Mouse (Mus musculus): ENCODE results near the gene Dnaic1. TPM values are rescaled to one million over a fixed set of nuclear protein-coding genes. Genes with fewer than 3 reads are reported as not detected.

Gene Dnaic1
- polyA plus RNA-seq, 1 experiment from 2014 or later: 1.0 TPM

- Histone ChIP-seq H3K9me3 (no peaks in the 10 kb centered on the region), H3K4me1 (replicated peaks) (peaks cover 62% of the 10 kb centered on the region), H3K36me3 (peaks cover 11% of the 10 kb centered on the region), H3K4me3 (peak overlapping the region; percentile 73), H3K27me3 (no peaks in the 10 kb centered on the region), H3K27ac (replicated peaks) (no peak overlapping the region), H3K9ac (peak overlapping the region; percentile 95), H3K4me2 (peak overlapping the region; percentile 69)
- ATAC-seq (ENCODE audit: low read depth): no peak
- 89% methylated on average over 10 of the region's 10 CpGs for WGBS
These were observed 68.7 kb downstream of the Dnaic1 start for GRCm38 (mm10) chr4:41638186-41638731.

GRCm38 (mm10) chr4:41638828-41639213 lies 69.2 kb downstream of the Dnaic1 start:
- peak overlapping the region; percentile 73 for H3K4me3 ChIP-seq
- no peak for ATAC-seq (ENCODE audit: low read depth)
- peaks cover 11% of the 10 kb centered on the region for H3K36me3 ChIP-seq
- peak overlapping the region; percentile 93 for H3K27ac ChIP-seq (replicated peaks)
- 78% methylated on average over 6 of the region's 6 CpGs for WGBS
- H3K9ac ChIP-seq: peak overlapping the region; percentile 95
- H3K9me3 ChIP-seq: no peaks in the 10 kb centered on the region
- H3K4me1 ChIP-seq (replicated peaks): peaks cover 62% of the 10 kb centered on the region
- H3K27me3 ChIP-seq: no peaks in the 10 kb centered on the region
- H3K4me2 ChIP-seq: peak overlapping the region; percentile 69

- Histone ChIP-seq H3K9me3 (no peaks in the 10 kb centered on the region), H3K27me3 (no peaks in the 10 kb centered on the region), H3K9ac (peak overlapping the region; percentile 95), H3K27ac (replicated peaks) (peak overlapping the region; percentile 93), H3K4me1 (replicated peaks) (peaks cover 62% of the 10 kb centered on the region), H3K4me3 (peak overlapping the region; percentile 73), H3K4me2 (peak overlapping the region; percentile 69), H3K36me3 (peaks cover 11% of the 10 kb centered on the region)
- 4% methylated on average over 10 of the region's 10 CpGs for WGBS
- ATAC-seq (ENCODE audit: low read depth): peak; percentile 21
These were observed 69.8 kb downstream of the Dnaic1 start for GRCm38 (mm10) chr4:41639214-41639841.

GRCm38 (mm10) chr4:41639913-41640507 lies 70.4 kb downstream of the Dnaic1 start, which contains the start of gene Enho:
Gene Enho (minus strand): TSS chr4:41640324.
- WGBS: 0% methylated on average over 53 of the region's 74 CpGs
- peak; percentile 88 for ATAC-seq (ENCODE audit: low read depth)

GRCm38 (mm10) chr4:41641199-41641822 lies 71.7 kb downstream of the Dnaic1 start:
- Histone ChIP-seq H3K4me2 (no peak overlapping the region), H3K27me3 (no peaks in the 10 kb centered on the region), H3K9me3 (no peaks in the 10 kb centered on the region), H3K27ac (replicated peaks) (0 out of 2 replicates have a peak overlapping the region, but pooled peaks have one; percentile 42), H3K36me3 (peaks cover 11% of the 10 kb centered on the region), H3K9ac (no peak overlapping the region), H3K4me3 (no peak overlapping the region), H3K4me1 (replicated peaks) (peaks cover 48% of the 10 kb centered on the region)
- no peak for ATAC-seq (ENCODE audit: low read depth)
- 65% methylated on average over 6 of the region's 6 CpGs for WGBS

More at GRCm38 (mm10) chr4:41639913-41640507, 70.4 kb downstream of the Dnaic1 start, which contains the start of gene Enho:
- Histone ChIP-seq H3K9ac (peak within 1 kb of the TSS; percentile 95), H3K9me3 (no peaks in the 10 kb centered on the region), H3K27ac (replicated peaks) (peak within 1 kb of the TSS; percentile 93), H3K36me3 (peaks cover 11% of the 10 kb centered on the region), H3K4me2 (peak within 1 kb of the TSS; percentile 69), H3K4me3 (peak within 1 kb of the TSS; percentile 73), H3K27me3 (no peaks in the 10 kb centered on the region), H3K4me1 (replicated peaks) (peaks cover 61% of the 10 kb centered on the region)

- Histone ChIP-seq H3K27ac (replicated peaks) (no peak overlapping the region), H3K27me3 (no peaks in the 10 kb centered on the region), H3K9me3 (no peaks in the 10 kb centered on the region), H3K4me1 (replicated peaks) (peaks cover 10% of the 10 kb centered on the region), H3K4me2 (no peak overlapping the region), H3K4me3 (no peak overlapping the region), H3K9ac (no peak overlapping the region), H3K36me3 (no peaks in the 10 kb centered on the region)
- ATAC-seq (ENCODE audit: low read depth): no peak
- WGBS: 43% methylated on average over 5 of the region's 5 CpGs
These were observed 75.9 kb downstream of the Dnaic1 start for GRCm38 (mm10) chr4:41645488-41645887.

- Histone ChIP-seq H3K9me3 (no peaks in the 10 kb centered on the region), H3K9ac (no peak overlapping the region), H3K4me3 (no peak overlapping the region), H3K27me3 (no peaks in the 10 kb centered on the region), H3K4me1 (replicated peaks) (peaks cover 2% of the 10 kb centered on the region; the same call in 1 of the 2 replicates), H3K4me2 (no peak overlapping the region), H3K27ac (replicated peaks) (no peak overlapping the region), H3K36me3 (no peaks in the 10 kb centered on the region)
- ATAC-seq (ENCODE audit: low read depth): peak; percentile 20; the same call in 1 of the 2 replicates
- 13% methylated on average over 4 of the region's 4 CpGs for WGBS
These were observed 78.6 kb downstream of the Dnaic1 start for GRCm38 (mm10) chr4:41648157-41648556.

- no peak for ATAC-seq (ENCODE audit: low read depth)
- Histone ChIP-seq H3K9ac (no peak overlapping the region), H3K27me3 (no peaks in the 10 kb centered on the region), H3K36me3 (no peaks in the 10 kb centered on the region), H3K9me3 (no peaks in the 10 kb centered on the region), H3K4me3 (no peak overlapping the region), H3K4me1 (replicated peaks) (peaks cover 6% of the 10 kb centered on the region; the same call in 1 of the 2 replicates), H3K27ac (replicated peaks) (no peak overlapping the region), H3K4me2 (no peak overlapping the region)
- 73% methylated on average over 7 of the region's 7 CpGs for WGBS
These were observed 79.1 kb downstream of the Dnaic1 start for GRCm38 (mm10) chr4:41648627-41649026.

- Histone ChIP-seq H3K4me2 (no peak overlapping the region), H3K4me1 (replicated peaks) (peaks cover 11% of the 10 kb centered on the region), H3K27me3 (no peaks in the 10 kb centered on the region), H3K9ac (peak overlapping the region; percentile 1; the same call in 1 of the 2 replicates), H3K27ac (replicated peaks) (no peak overlapping the region), H3K9me3 (no peaks in the 10 kb centered on the region), H3K36me3 (peaks cover 10% of the 10 kb centered on the region), H3K4me3 (no peak overlapping the region)
- ATAC-seq (ENCODE audit: low read depth): peak; percentile 51
- WGBS: 39% methylated on average over 6 of the region's 6 CpGs
These were observed 83.7 kb downstream of the Dnaic1 start for GRCm38 (mm10) chr4:41653296-41653695.

- no peak overlapping the region for H3K9ac ChIP-seq
- peaks cover 10% of the 10 kb centered on the region for H3K36me3 ChIP-seq
- H3K9me3 ChIP-seq: no peaks in the 10 kb centered on the region
- ATAC-seq (ENCODE audit: low read depth): 0 out of 2 replicates have a peak, but pooled peaks have one; percentile 40
- H3K27ac ChIP-seq (replicated peaks): no peak overlapping the region
- no peak overlapping the region for H3K4me3 ChIP-seq
- WGBS: 60% methylated on average over 6 of the region's 6 CpGs
- H3K4me1 ChIP-seq (replicated peaks): peaks cover 16% of the 10 kb centered on the region
- H3K4me2 ChIP-seq: no peak overlapping the region
- no peaks in the 10 kb centered on the region for H3K27me3 ChIP-seq
These were observed 84.2 kb downstream of the Dnaic1 start for GRCm38 (mm10) chr4:41653730-41654129.

- H3K27ac ChIP-seq (replicated peaks): no peak overlapping the region
- no peaks in the 10 kb centered on the region for H3K27me3 ChIP-seq
- ATAC-seq (ENCODE audit: low read depth): peak; percentile 54; the same call in 1 of the 2 replicates
- peaks cover 10% of the 10 kb centered on the region for H3K36me3 ChIP-seq
- no peak overlapping the region for H3K4me2 ChIP-seq
- H3K4me3 ChIP-seq: no peak overlapping the region
- WGBS: 16% methylated on average over 7 of the region's 7 CpGs
- peaks cover 21% of the 10 kb centered on the region for H3K4me1 ChIP-seq (replicated peaks)
- H3K9me3 ChIP-seq: no peaks in the 10 kb centered on the region
- no peak overlapping the region for H3K9ac ChIP-seq
These were observed 84.6 kb downstream of the Dnaic1 start for GRCm38 (mm10) chr4:41654217-41654616.

- no peak overlapping the region for H3K4me2 ChIP-seq
- no peak overlapping the region for H3K4me3 ChIP-seq
- H3K4me1 ChIP-seq (replicated peaks): peaks cover 29% of the 10 kb centered on the region
- H3K27me3 ChIP-seq: no peaks in the 10 kb centered on the region
- WGBS: 89% methylated on average over 2 of the region's 2 CpGs
- H3K9me3 ChIP-seq: no peaks in the 10 kb centered on the region
- H3K9ac ChIP-seq: no peak overlapping the region
- H3K27ac ChIP-seq (replicated peaks): no peak overlapping the region
- no peak for ATAC-seq (ENCODE audit: low read depth)
- peaks cover 10% of the 10 kb centered on the region for H3K36me3 ChIP-seq
These were observed 86.0 kb downstream of the Dnaic1 start for GRCm38 (mm10) chr4:41655525-41655924.
